In the genomic region with DNA sequence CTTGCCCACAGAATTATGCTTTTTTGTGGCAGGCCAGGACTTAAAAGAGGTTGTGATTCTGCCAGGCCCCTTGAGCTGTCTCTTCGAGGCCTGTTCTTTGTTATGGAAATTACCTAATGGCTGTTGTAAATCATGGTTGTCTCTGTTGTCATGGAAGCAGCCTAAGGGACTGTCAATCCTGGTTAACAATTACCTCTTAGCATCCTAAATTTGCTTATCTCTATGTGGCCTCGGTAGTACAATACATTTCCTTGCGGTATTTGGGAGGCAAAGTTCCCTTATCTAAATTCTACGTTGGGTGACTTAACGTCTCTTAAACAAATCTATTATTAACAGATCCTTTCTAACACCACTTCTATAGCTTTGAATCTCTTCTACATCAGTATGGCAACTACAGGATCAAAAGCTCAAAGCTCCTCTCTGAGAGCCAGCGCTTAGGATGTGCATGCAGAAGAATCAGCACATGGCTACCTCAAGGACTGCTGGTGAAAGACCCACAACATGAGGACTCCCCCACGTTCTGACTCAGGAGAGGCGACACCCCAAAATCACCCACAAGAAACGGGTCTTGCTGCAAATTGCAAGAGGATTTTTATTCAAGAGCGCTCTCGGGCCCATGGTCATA, we compare ENCODE assay signal across 16 mouse cellular contexts. TPM values are rescaled to one million over a fixed set of nuclear protein-coding genes. Genes with fewer than 3 reads are reported as not detected.
DNase-seq lines count a peak whose midpoint lies in the region; ATAC-seq and TF ChIP-seq lines count a peak whose summit lies in the region.
"Had no signal": no experiment of that assay in that cellular context is flagged by ENCODE, and none has a peak within 500 bp of the region (broad histone marks: within the 10 kb centered on the region; RNA-seq: fewer than 3 reads in every experiment).

No protein-coding gene starts in this region.

- H3K4me2 ChIP-seq in liver, embryonic 14.5 days (ENCODE audit: low read depth): no peak overlapping the region
- no peak overlapping the region for H3K4me2 ChIP-seq in liver, postnatal 0 days (ENCODE audit: low read depth, low read length)
- no peak overlapping the region for H3K4me2 ChIP-seq in forebrain, embryonic 12.5 days
- no peak overlapping the region for H3K4me2 ChIP-seq in intestine, embryonic 16.5 days (ENCODE audit: low read depth, low read length)
- H3K4me2 ChIP-seq: embryonic facial prominence, embryonic 12.5 days; heart, embryonic 12.5 days had no signal

- no peaks in the 10 kb centered on the region for H3K9me3 ChIP-seq in liver, embryonic 14.5 days (ENCODE audit: control insufficient read depth, low read length)
- no peaks in the 10 kb centered on the region for H3K9me3 ChIP-seq in liver, postnatal 0 days (ENCODE audit: low read length)
- no peaks in the 10 kb centered on the region for H3K9me3 ChIP-seq in forebrain, embryonic 12.5 days
- no peaks in the 10 kb centered on the region for H3K9me3 ChIP-seq in intestine, embryonic 16.5 days (ENCODE audit: control insufficient read depth, low read length)
- H3K9me3 ChIP-seq: embryonic facial prominence, embryonic 12.5 days; heart, embryonic 12.5 days had no signal

- DNase-seq in liver, embryonic 14.5 days (ENCODE audit: low read depth in 3 of 3, low spot score in 3 of 3): no peak
- no peak for DNase-seq in liver, postnatal 0 days
- no peak for DNase-seq in cerebellum, postnatal 4 days (ENCODE audit: low spot score in 2 of 2)
- no peak for DNase-seq in testis, postnatal 14 days (ENCODE audit: low spot score)
- DNase-seq in heart, postnatal 25 days (ENCODE audit: low spot score): no peak
- DNase-seq: adrenal gland, postnatal 10 days; gastrocnemius, adult 2 months; kidney, postnatal 10 days; liver; lung, postnatal 14 days had no signal

- TF ChIP-seq EP300 in liver, embryonic 14.5 days (IDR thresholded peaks at IDR 0.05; ENCODE audit: low read depth): 0 out of 2 replicates have a peak, but pooled peaks have one; percentile 13
- TF ChIP-seq EP300 in liver, postnatal 0 days (IDR thresholded peaks at IDR 0.05; ENCODE audit: low read depth): no peak

- TF ChIP-seq CTCF in liver, embryonic 14.5 days (IDR thresholded peaks at IDR 0.05; ENCODE audit: low read depth): no peak
- TF ChIP-seq CTCF in liver, postnatal 0 days (IDR thresholded peaks at IDR 0.05; ENCODE audit: low read depth): no peak
- TF ChIP-seq CTCF in olfactory bulb, adult 2 months (IDR thresholded peaks at IDR 0.05; ENCODE audit: insufficient read depth, low read depth, low read length): no peak

- ATAC-seq in liver, embryonic 14.5 days (ENCODE audit: insufficient read depth): no peak
- no peak for ATAC-seq in liver, postnatal 0 days
- ATAC-seq in forebrain, embryonic 12.5 days (ENCODE audit: low FRiP score): peak; percentile 66; the same call in 1 of the 2 replicates
- peak; percentile 69 for ATAC-seq in intestine, embryonic 16.5 days

- 31% methylated on average over 11 of the region's 11 CpGs for WGBS in liver, embryonic 14.5 days (ENCODE audit: insufficient replicate concordance)
- WGBS in liver, postnatal 0 days (ENCODE audit: insufficient replicate concordance): 48% methylated on average over 11 of the region's 11 CpGs
- 23% methylated on average over 11 of the region's 11 CpGs for WGBS in forebrain, embryonic 12.5 days
- 24% methylated on average over 9 of the region's 11 CpGs for WGBS in intestine, embryonic 16.5 days
- 58% methylated on average over 11 of the region's 11 CpGs for WGBS in olfactory bulb, adult 2 months

- H3K27ac ChIP-seq in liver, embryonic 14.5 days: no peak overlapping the region
- no peak overlapping the region for H3K27ac ChIP-seq in liver, postnatal 0 days (ENCODE audit: low read depth)
- peak overlapping the region; percentile 63 for H3K27ac ChIP-seq in forebrain, embryonic 12.5 days
- no peak overlapping the region for H3K27ac ChIP-seq in intestine, embryonic 16.5 days (ENCODE audit: low read length)
- H3K27ac ChIP-seq in olfactory bulb, adult 2 months (ENCODE audit: insufficient read depth, low read depth, low read length): 0 out of 2 replicates have a peak overlapping the region, but pooled peaks have one; percentile 26
- H3K27ac ChIP-seq: embryonic facial prominence, embryonic 12.5 days; gastrocnemius, adult 2 months had no signal

- TF ChIP-seq POLR2A in olfactory bulb, adult 2 months (IDR thresholded peaks at IDR 0.05; ENCODE audit: insufficient read depth, low read depth, low read length): no peak

- intact Hi-C loops in heart, postnatal 25 days (cut with DNase I): no loop called here

- no peak overlapping the region for H3K9ac ChIP-seq in liver, embryonic 14.5 days (replicated peaks)
- H3K9ac ChIP-seq in liver, postnatal 0 days (replicated peaks): no peak overlapping the region
- no peak overlapping the region for H3K9ac ChIP-seq in forebrain, embryonic 12.5 days
- no peak overlapping the region for H3K9ac ChIP-seq in intestine, embryonic 16.5 days (ENCODE audit: low read depth, low read length)
- H3K9ac ChIP-seq: embryonic facial prominence, embryonic 12.5 days; heart, embryonic 12.5 days had no signal

- no peak overlapping the region for H3K4me3 ChIP-seq in liver, embryonic 14.5 days (ENCODE audit: insufficient read depth in 1 of 2, low read depth in 2 of 2, low read length in 2 of 2)
- no peak overlapping the region for H3K4me3 ChIP-seq in liver, postnatal 0 days (ENCODE audit: low read depth, low read length)
- no peak overlapping the region for H3K4me3 ChIP-seq in forebrain, embryonic 12.5 days (replicated peaks)
- no peak overlapping the region for H3K4me3 ChIP-seq in intestine, embryonic 16.5 days (ENCODE audit: low read length)
- H3K4me3 ChIP-seq in olfactory bulb, adult 2 months (ENCODE audit: insufficient read depth, low read depth, low read length): no peak overlapping the region
- H3K4me3 ChIP-seq: embryonic facial prominence, embryonic 12.5 days; gastrocnemius, adult 2 months; heart, embryonic 12.5 days; myocyte had no signal

- H3K36me3 ChIP-seq in liver, embryonic 14.5 days (replicated peaks; ENCODE audit: control insufficient read depth, insufficient read depth, low read depth): no peaks in the 10 kb centered on the region
- no peaks in the 10 kb centered on the region for H3K36me3 ChIP-seq in liver, postnatal 0 days (replicated peaks; ENCODE audit: insufficient read depth, low read length)
- H3K36me3 ChIP-seq in forebrain, embryonic 12.5 days (replicated peaks): no peaks in the 10 kb centered on the region
- H3K36me3 ChIP-seq in intestine, embryonic 16.5 days (ENCODE audit: control insufficient read depth, insufficient read depth, low read length): no peaks in the 10 kb centered on the region
- H3K36me3 ChIP-seq: embryonic facial prominence, embryonic 12.5 days; heart, embryonic 12.5 days had no signal

- no peaks in the 10 kb centered on the region for H3K27me3 ChIP-seq in liver, embryonic 14.5 days (ENCODE audit: control insufficient read depth, insufficient read depth, low read length)
- H3K27me3 ChIP-seq in liver, postnatal 0 days (ENCODE audit: insufficient read depth, low read length): no peaks in the 10 kb centered on the region
- H3K27me3 ChIP-seq in forebrain, embryonic 12.5 days: no peaks in the 10 kb centered on the region
- no peaks in the 10 kb centered on the region for H3K27me3 ChIP-seq in intestine, embryonic 16.5 days (replicated peaks; ENCODE audit: control insufficient read depth, insufficient read depth, low read length)
- H3K27me3 ChIP-seq: embryonic facial prominence, embryonic 12.5 days; heart, embryonic 12.5 days had no signal

- no peaks in the 10 kb centered on the region; a peak in 2 of 4 replicates for H3K4me1 ChIP-seq in liver, embryonic 14.5 days (replicated peaks; ENCODE audit: control insufficient read depth in 2 of 2, insufficient read depth in 2 of 2, low read length in 1 of 2)
- no peaks in the 10 kb centered on the region for H3K4me1 ChIP-seq in liver, postnatal 0 days (ENCODE audit: insufficient read depth)
- H3K4me1 ChIP-seq in forebrain, embryonic 12.5 days: peaks cover 14% of the 10 kb centered on the region
- no peaks in the 10 kb centered on the region for H3K4me1 ChIP-seq in intestine, embryonic 16.5 days (ENCODE audit: control insufficient read depth, insufficient read depth, low read length)
- no peaks in the 10 kb centered on the region for H3K4me1 ChIP-seq in olfactory bulb, adult 2 months (ENCODE audit: control insufficient read depth, insufficient read depth, low read length)
- H3K4me1 ChIP-seq: heart, embryonic 12.5 days had no signal

RNA-seq across cellular contexts. Expression of gene Hist1h2bm, which starts 6.2 kb away (rescaled TPM):
- polyA plus RNA-seq in liver, embryonic 14.5 days (2012; rRNA removed): 18.2 and 36.3 TPM in 2 replicates
- polyA plus RNA-seq in liver, embryonic 14.5 days (2014; fragmentation: Nextera tagmentation; extraction: Ambion mirVana): 4.0 and 5.0 TPM in 2 replicates
- polyA plus RNA-seq in liver, postnatal 0 days (2015; fragmentation: Nextera tagmentation; extraction: Ambion mirVana): 1.6 and 2.3 TPM in 2 replicates
- polyA plus RNA-seq in forebrain, embryonic 12.5 days (2016; fragmentation: Nextera tagmentation; extraction: Ambion mirVana): 5.8 and 5.9 TPM in 2 replicates
- 1.7 and 3.5 TPM in 2 replicates for polyA plus RNA-seq in intestine, embryonic 16.5 days (2015; fragmentation: Nextera tagmentation; extraction: Ambion mirVana)
- polyA plus RNA-seq in olfactory bulb, adult 2 months (2012; ENCODE audit: insufficient read depth, insufficient read length, low replicate concordance, missing spikeins): not detected in 2 replicates
- total RNA-seq in heart, postnatal 25 days (2021): 1 to 10 TPM; 5.5 to 6.1 TPM

RNA-seq across cellular contexts. Expression of gene Hist1h4j, which starts 6.8 kb away (rescaled TPM):
- 24.0 and 29.5 TPM in 2 replicates for polyA plus RNA-seq in liver, embryonic 14.5 days (2012; rRNA removed)
- polyA plus RNA-seq in liver, embryonic 14.5 days (2014; fragmentation: Nextera tagmentation; extraction: Ambion mirVana): 0.52 and 1.1 TPM in 2 replicates
- 0.19 and 0.32 TPM in 2 replicates for polyA plus RNA-seq in liver, postnatal 0 days (2015; fragmentation: Nextera tagmentation; extraction: Ambion mirVana)
- 0.74 and 0.86 TPM in 2 replicates for polyA plus RNA-seq in forebrain, embryonic 12.5 days (2016; fragmentation: Nextera tagmentation; extraction: Ambion mirVana)
- 0.66 and 2.1 TPM in 2 replicates for polyA plus RNA-seq in intestine, embryonic 16.5 days (2015; fragmentation: Nextera tagmentation; extraction: Ambion mirVana)
- polyA plus RNA-seq in olfactory bulb, adult 2 months (2012; ENCODE audit: insufficient read depth, insufficient read length, low replicate concordance, missing spikeins): not detected in 2 replicates
- total RNA-seq in heart, postnatal 25 days (2021): 1 to 10 TPM; 4.2 to 6.9 TPM

RNA-seq across cellular contexts. Expression of gene Hist1h3h, which starts 10.6 kb away (rescaled TPM):
- 31.3 and 51.5 TPM in 2 replicates for polyA plus RNA-seq in liver, embryonic 14.5 days (2012; rRNA removed)
- 4.7 and 7.9 TPM in 2 replicates for polyA plus RNA-seq in liver, embryonic 14.5 days (2014; fragmentation: Nextera tagmentation; extraction: Ambion mirVana)
- polyA plus RNA-seq in liver, postnatal 0 days (2015; fragmentation: Nextera tagmentation; extraction: Ambion mirVana): 7.1 and 8.7 TPM in 2 replicates
- 13.8 and 14.8 TPM in 2 replicates for polyA plus RNA-seq in forebrain, embryonic 12.5 days (2016; fragmentation: Nextera tagmentation; extraction: Ambion mirVana)
- polyA plus RNA-seq in intestine, embryonic 16.5 days (2015; fragmentation: Nextera tagmentation; extraction: Ambion mirVana): 4.8 and 9.5 TPM in 2 replicates
- not detected in 2 replicates for polyA plus RNA-seq in olfactory bulb, adult 2 months (2012; ENCODE audit: insufficient read depth, insufficient read length, low replicate concordance, missing spikeins)
- total RNA-seq in heart, postnatal 25 days (2021): 10 to 100 TPM; 16.8 to 25.9 TPM

RNA-seq across cellular contexts. Expression of gene Hist1h2ai, which starts 11.8 kb away (rescaled TPM):
- polyA plus RNA-seq in liver, embryonic 14.5 days (2012; rRNA removed): 6.9 and 22.2 TPM in 2 replicates
- 15.0 and 22.5 TPM in 2 replicates for polyA plus RNA-seq in liver, embryonic 14.5 days (2014; fragmentation: Nextera tagmentation; extraction: Ambion mirVana)
- 16.4 and 20.2 TPM in 2 replicates for polyA plus RNA-seq in liver, postnatal 0 days (2015; fragmentation: Nextera tagmentation; extraction: Ambion mirVana)
- polyA plus RNA-seq in forebrain, embryonic 12.5 days (2016; fragmentation: Nextera tagmentation; extraction: Ambion mirVana): 18.4 and 22.2 TPM in 2 replicates
- polyA plus RNA-seq in intestine, embryonic 16.5 days (2015; fragmentation: Nextera tagmentation; extraction: Ambion mirVana): 10.9 and 17.9 TPM in 2 replicates
- not detected in 2 replicates for polyA plus RNA-seq in olfactory bulb, adult 2 months (2012; ENCODE audit: insufficient read depth, insufficient read length, low replicate concordance, missing spikeins)
- total RNA-seq in heart, postnatal 25 days (2021): 10 to 100 TPM in 1 of 2 experiments, not detected in 1; 17.9 TPM

RNA-seq across cellular contexts. Expression of gene Hist1h2bl, which starts 12.1 kb away (rescaled TPM):
- 16.0 and 24.7 TPM in 2 replicates for polyA plus RNA-seq in liver, embryonic 14.5 days (2012; rRNA removed)
- 2.2 and 4.8 TPM in 2 replicates for polyA plus RNA-seq in liver, embryonic 14.5 days (2014; fragmentation: Nextera tagmentation; extraction: Ambion mirVana)
- 0.51 and 1.9 TPM in 2 replicates for polyA plus RNA-seq in liver, postnatal 0 days (2015; fragmentation: Nextera tagmentation; extraction: Ambion mirVana)
- polyA plus RNA-seq in forebrain, embryonic 12.5 days (2016; fragmentation: Nextera tagmentation; extraction: Ambion mirVana): 4.8 TPM in 1 of 2 replicates, not detected in the other
- polyA plus RNA-seq in intestine, embryonic 16.5 days (2015; fragmentation: Nextera tagmentation; extraction: Ambion mirVana): 2.3 and 2.5 TPM in 2 replicates
- polyA plus RNA-seq in olfactory bulb, adult 2 months (2012; ENCODE audit: insufficient read depth, insufficient read length, low replicate concordance, missing spikeins): not detected in 2 replicates
- 10 to 100 TPM; 19.7 to 24.0 TPM for total RNA-seq in heart, postnatal 25 days (2021)

Comparison
In these comparisons a context has a peak if more than half of its experiments do, and no peak if none do; other contexts are left out.
1. ATAC-seq: peak in forebrain, embryonic 12.5 days (single experiment) and intestine, embryonic 16.5 days (single experiment); none in liver, embryonic 14.5 days (single experiment) and liver, postnatal 0 days (single experiment).
2. H3K27ac ChIP-seq: peak in forebrain, embryonic 12.5 days (single experiment) and olfactory bulb, adult 2 months (single experiment); none in liver, embryonic 14.5 days (single experiment), liver, postnatal 0 days (single experiment) and intestine, embryonic 16.5 days (single experiment).